Mouse (Mus musculus): ENCODE results near the gene Gramd1b. TPM values are rescaled to one million over a fixed set of nuclear protein-coding genes. Genes with fewer than 3 reads are reported as not detected.

Gramd1b gene
- polyA plus RNA-seq, 1 experiment = 20.3 TPM

DNA sequence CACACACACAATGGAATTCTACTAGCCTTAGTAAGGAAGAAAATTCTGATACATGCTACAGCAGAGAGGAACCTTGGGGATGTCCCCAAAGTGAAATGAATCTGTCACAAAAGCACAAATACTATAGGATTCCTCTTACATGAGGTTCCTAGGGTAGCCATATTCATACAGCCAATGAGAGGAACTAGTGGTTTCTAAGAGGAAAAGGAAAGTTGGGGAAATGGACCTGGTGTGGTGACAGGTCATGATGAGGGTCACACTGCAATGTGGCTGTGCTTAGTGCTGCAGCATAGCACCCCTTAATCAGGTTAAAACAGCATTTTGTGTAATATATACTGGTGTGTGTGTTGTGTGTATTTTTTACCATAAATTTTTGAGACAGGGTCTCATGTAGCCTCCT, 32.6 kb upstream of the Gramd1b start:
- DNase-seq (ENCODE audit: low read depth in 1 of 2, low spot score in 2 of 2) = no peak
- no peaks in the 10 kb centered on the region for H3K27me3 ChIP-seq (ENCODE audit: control insufficient read depth, insufficient read depth, low read length)
- no peaks in the 10 kb centered on the region for H3K4me1 ChIP-seq (ENCODE audit: control insufficient read depth, insufficient read depth, insufficient read length)
- H3K27ac ChIP-seq (ENCODE audit: insufficient read depth, low read length) = no peak overlapping the region
- TF ChIP-seq POLR2A (IDR thresholded peaks at IDR 0.05; ENCODE audit: low read depth, low read length) = no peak
- no peak for TF ChIP-seq CTCF (IDR thresholded peaks at IDR 0.05; ENCODE audit: extremely low read depth, insufficient read depth, insufficient read length, insufficient replicate concordance)
- no peak overlapping the region for H3K4me3 ChIP-seq (ENCODE audit: extremely low read depth, insufficient read depth, insufficient read length)
- H3K36me3 ChIP-seq (ENCODE audit: control insufficient read depth, insufficient read depth, low read length) = no peaks in the 10 kb centered on the region

GRCm38 (mm10) chr9:40559646-40560045, 28.5 kb upstream of the Gramd1b start:
- TF ChIP-seq CTCF (IDR thresholded peaks at IDR 0.05; ENCODE audit: extremely low read depth, insufficient read depth, insufficient read length, insufficient replicate concordance) (no peak), POLR2A (IDR thresholded peaks at IDR 0.05; ENCODE audit: low read depth, low read length) (no peak)
- DNase-seq (ENCODE audit: low read depth in 1 of 2, low spot score in 2 of 2) = no peak
- H3K36me3 ChIP-seq (ENCODE audit: control insufficient read depth, insufficient read depth, low read length) = no peaks in the 10 kb centered on the region
- 88% methylated on average over 7 of the region's 7 CpGs for WGBS
- no peak overlapping the region for H3K4me3 ChIP-seq (ENCODE audit: extremely low read depth, insufficient read depth, insufficient read length)
- no peaks in the 10 kb centered on the region for H3K4me1 ChIP-seq (ENCODE audit: control insufficient read depth, insufficient read depth, insufficient read length)
- no peak overlapping the region for H3K27ac ChIP-seq (ENCODE audit: insufficient read depth, low read length)
- H3K27me3 ChIP-seq (ENCODE audit: control insufficient read depth, insufficient read depth, low read length) = no peaks in the 10 kb centered on the region; the same call in 1 of the 2 replicates

DNA sequence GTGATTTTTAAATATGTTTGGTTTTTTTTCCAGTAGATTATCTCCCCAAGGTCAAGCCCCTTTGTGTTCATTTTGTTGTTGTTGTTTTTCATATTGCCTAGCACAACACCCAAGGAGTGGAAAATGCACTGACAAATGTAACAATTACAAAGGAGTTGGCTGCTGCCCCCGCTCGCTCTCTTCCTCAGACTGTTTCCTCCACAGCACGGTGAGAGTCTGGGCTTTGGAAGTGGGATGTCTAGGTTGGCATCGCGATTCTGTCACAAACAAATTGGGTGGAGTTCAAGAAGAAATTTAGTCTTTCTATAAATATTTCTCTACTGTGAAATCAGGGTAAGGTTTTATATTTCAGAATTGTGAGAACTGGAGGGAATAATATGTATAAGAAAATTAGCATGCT, 26.6 kb upstream of the Gramd1b start:
- no peak overlapping the region for H3K4me3 ChIP-seq (ENCODE audit: extremely low read depth, insufficient read depth, insufficient read length)
- no peak overlapping the region for H3K27ac ChIP-seq (ENCODE audit: insufficient read depth, low read length)
- no peak for TF ChIP-seq POLR2A (IDR thresholded peaks at IDR 0.05; ENCODE audit: low read depth, low read length)
- no peak for TF ChIP-seq CTCF (IDR thresholded peaks at IDR 0.05; ENCODE audit: extremely low read depth, insufficient read depth, insufficient read length, insufficient replicate concordance)
- no peaks in the 10 kb centered on the region; the same call in 1 of the 2 replicates for H3K27me3 ChIP-seq (ENCODE audit: control insufficient read depth, insufficient read depth, low read length)
- H3K36me3 ChIP-seq (ENCODE audit: control insufficient read depth, insufficient read depth, low read length) = no peaks in the 10 kb centered on the region
- 83% methylated on average over 5 of the region's 5 CpGs for WGBS
- DNase-seq (ENCODE audit: low read depth in 1 of 2, low spot score in 2 of 2) = no peak
- no peaks in the 10 kb centered on the region for H3K4me1 ChIP-seq (ENCODE audit: control insufficient read depth, insufficient read depth, insufficient read length)

DNA sequence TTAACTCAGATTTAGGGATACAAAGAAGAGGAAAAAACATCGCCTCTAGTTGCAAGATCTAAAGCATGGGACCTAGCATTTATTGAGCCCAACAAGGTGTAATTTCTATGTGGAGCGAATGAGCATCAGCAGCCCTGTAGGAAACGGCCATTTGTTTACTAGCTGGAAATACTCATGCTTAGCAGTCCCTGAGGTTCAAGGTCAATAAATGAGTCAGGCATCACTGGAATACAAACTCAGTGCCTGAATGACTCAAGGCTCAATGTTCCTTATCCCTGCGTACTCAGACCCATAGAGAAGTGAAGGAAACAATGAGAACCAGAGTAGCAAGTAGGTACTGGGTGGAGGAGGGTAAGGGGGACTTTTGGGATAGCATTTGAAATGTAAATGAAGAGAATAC, 25.2 kb upstream of the Gramd1b start:
- TF ChIP-seq CTCF (IDR thresholded peaks at IDR 0.05; ENCODE audit: extremely low read depth, insufficient read depth, insufficient read length, insufficient replicate concordance) (no peak), POLR2A (IDR thresholded peaks at IDR 0.05; ENCODE audit: low read depth, low read length) (no peak)
- Histone ChIP-seq H3K4me1 (ENCODE audit: control insufficient read depth, insufficient read depth, insufficient read length) (no peaks in the 10 kb centered on the region), H3K4me3 (ENCODE audit: extremely low read depth, insufficient read depth, insufficient read length) (no peak overlapping the region), H3K27ac (ENCODE audit: insufficient read depth, low read length) (no peak overlapping the region), H3K27me3 (ENCODE audit: control insufficient read depth, insufficient read depth, low read length) (no peaks in the 10 kb centered on the region; the same call in 1 of the 2 replicates), H3K36me3 (ENCODE audit: control insufficient read depth, insufficient read depth, low read length) (no peaks in the 10 kb centered on the region)
- WGBS = 86% methylated on average over 4 of the region's 4 CpGs
- DNase-seq (ENCODE audit: low read depth in 1 of 2, low spot score in 2 of 2) = no peak

GRCm38 (mm10) chr9:40555243-40555642, 24.1 kb upstream of the Gramd1b start:
- H3K36me3 ChIP-seq (ENCODE audit: control insufficient read depth, insufficient read depth, low read length) = no peaks in the 10 kb centered on the region
- TF ChIP-seq POLR2A (IDR thresholded peaks at IDR 0.05; ENCODE audit: low read depth, low read length) (no peak), CTCF (IDR thresholded peaks at IDR 0.05; ENCODE audit: extremely low read depth, insufficient read depth, insufficient read length, insufficient replicate concordance) (no peak)
- no peak overlapping the region for H3K4me3 ChIP-seq (ENCODE audit: extremely low read depth, insufficient read depth, insufficient read length)
- H3K27me3 ChIP-seq (ENCODE audit: control insufficient read depth, insufficient read depth, low read length) = no peaks in the 10 kb centered on the region; the same call in 1 of the 2 replicates
- no peak overlapping the region for H3K27ac ChIP-seq (ENCODE audit: insufficient read depth, low read length)
- no peak for DNase-seq (ENCODE audit: low read depth in 1 of 2, low spot score in 2 of 2)
- no peaks in the 10 kb centered on the region for H3K4me1 ChIP-seq (ENCODE audit: control insufficient read depth, insufficient read depth, insufficient read length)
- 73% methylated on average over 5 of the region's 5 CpGs for WGBS

DNA sequence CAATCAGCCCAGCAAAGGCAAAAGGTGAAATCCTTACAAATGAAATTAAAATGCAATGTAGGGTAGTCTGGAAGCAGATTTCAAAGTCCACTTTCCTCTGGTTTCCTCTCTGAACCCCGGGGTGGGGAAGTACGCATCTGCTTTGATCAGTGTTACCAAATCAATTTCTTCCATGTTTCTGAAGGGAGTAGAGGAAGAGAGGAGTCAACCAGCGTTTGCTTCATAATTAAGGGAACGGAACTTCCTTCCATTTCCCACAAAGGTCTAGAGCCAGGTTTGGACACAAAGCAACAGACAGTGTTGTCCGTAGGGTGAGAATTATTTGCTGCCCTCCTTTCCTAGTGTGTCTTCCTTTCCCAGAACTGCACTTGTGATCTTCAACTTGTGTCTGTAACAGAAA, 16.7 kb upstream of the Gramd1b start:
- WGBS = 87% methylated on average over 5 of the region's 5 CpGs
- no peak for TF ChIP-seq CTCF (IDR thresholded peaks at IDR 0.05; ENCODE audit: extremely low read depth, insufficient read depth, insufficient read length, insufficient replicate concordance)
- TF ChIP-seq POLR2A (IDR thresholded peaks at IDR 0.05; ENCODE audit: low read depth, low read length) = no peak
- no peaks in the 10 kb centered on the region for H3K36me3 ChIP-seq (ENCODE audit: control insufficient read depth, insufficient read depth, low read length)

DNA sequence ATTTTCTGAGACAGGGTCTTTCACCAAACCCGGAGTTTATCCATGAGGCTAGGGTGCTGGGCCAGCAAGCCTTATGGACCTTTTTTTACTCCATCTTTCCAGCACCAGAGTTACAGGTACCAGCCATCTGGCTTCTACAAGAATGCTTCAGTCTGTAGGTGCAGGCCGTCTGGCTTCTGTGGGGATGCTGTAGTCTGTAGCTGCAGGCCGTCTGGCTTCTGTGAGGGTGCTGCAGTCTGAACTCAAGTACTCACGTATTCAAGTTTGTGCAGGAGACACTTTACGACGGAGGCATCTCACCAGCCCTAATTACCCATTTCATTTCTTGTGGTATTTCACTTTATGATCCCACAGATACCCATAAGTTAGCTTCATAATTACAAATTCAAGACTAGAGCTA, 14.0 kb upstream of the Gramd1b start:
- no peak for TF ChIP-seq POLR2A (IDR thresholded peaks at IDR 0.05; ENCODE audit: low read depth, low read length)
- TF ChIP-seq CTCF (IDR thresholded peaks at IDR 0.05; ENCODE audit: extremely low read depth, insufficient read depth, insufficient read length, insufficient replicate concordance) = no peak
- peaks cover 1% of the 10 kb centered on the region; the same call in 1 of the 2 replicates for H3K27me3 ChIP-seq (ENCODE audit: control insufficient read depth, insufficient read depth, low read length)
- no peaks in the 10 kb centered on the region for H3K4me1 ChIP-seq (ENCODE audit: control insufficient read depth, insufficient read depth, insufficient read length)
- WGBS = 91% methylated on average over 6 of the region's 6 CpGs
- no peaks in the 10 kb centered on the region for H3K36me3 ChIP-seq (ENCODE audit: control insufficient read depth, insufficient read depth, low read length)
- H3K27ac ChIP-seq (ENCODE audit: insufficient read depth, low read length) = no peak overlapping the region
- DNase-seq (ENCODE audit: low read depth in 1 of 2, low spot score in 2 of 2) = no peak
- no peak overlapping the region for H3K4me3 ChIP-seq (ENCODE audit: extremely low read depth, insufficient read depth, insufficient read length)

More for the DNA sequence above, 16.7 kb upstream of the Gramd1b start:
- Histone ChIP-seq H3K4me3 (ENCODE audit: extremely low read depth, insufficient read depth, insufficient read length) (no peak overlapping the region), H3K27me3 (ENCODE audit: control insufficient read depth, insufficient read depth, low read length) (no peaks in the 10 kb centered on the region), H3K27ac (ENCODE audit: insufficient read depth, low read length) (no peak overlapping the region), H3K4me1 (ENCODE audit: control insufficient read depth, insufficient read depth, insufficient read length) (no peaks in the 10 kb centered on the region)
- DNase-seq (ENCODE audit: low read depth in 1 of 2, low spot score in 2 of 2) = no peak
